Mouse (Mus musculus): ENCODE data around the gene Zfp651.

DNA sequence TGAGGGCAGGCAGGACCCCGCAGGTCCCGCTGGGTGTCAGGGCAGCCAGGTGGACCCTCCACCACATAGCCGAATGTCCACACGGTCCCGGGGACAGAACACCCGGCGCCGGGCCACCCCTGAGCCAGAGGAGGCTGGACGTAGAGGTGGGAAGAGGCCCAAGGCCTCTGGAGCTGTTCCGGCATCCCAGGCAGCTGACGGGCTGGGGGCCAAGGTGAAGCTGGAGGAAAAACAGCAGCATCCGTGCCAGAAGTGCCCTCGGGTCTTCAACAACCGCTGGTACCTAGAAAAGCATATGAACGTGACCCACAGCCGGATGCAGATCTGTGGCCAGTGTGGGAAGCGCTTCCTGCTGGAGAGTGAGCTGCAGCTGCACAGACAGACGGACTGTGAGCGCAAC lies 4.6 kb downstream of the Zfp651 start:
- TF ChIP-seq CTCF (IDR thresholded peaks at IDR 0.05; ENCODE audit: borderline replicate concordance, insufficient read depth, low read depth, low read length), result no peak
- TF ChIP-seq POLR2A (IDR thresholded peaks at IDR 0.05; ENCODE audit: borderline replicate concordance, insufficient read depth, low read length), result no peak
